Mouse (Mus musculus) small intestine, adult 2 months (tissue): ENCODE measurements around the gene Spata31d1a.

ENCODE experiments used
- CTCF ChIP-seq: fragments of 200-500 bp; IDR thresholded peaks from 2 replicates; pipeline ENCODE4 v1.5.1; 2012; ENCODE audit warnings: low read depth, mild to moderate bottlenecking, control low read depth, inconsistent platforms, low read length, moderate library complexity, mixed read lengths; ENCODE audit not compliant: insufficient replicate concordance, insufficient read length; ENCODE audit errors: extremely low read depth
- POLR2A ChIP-seq: fragments of 200-500 bp; IDR thresholded peaks from 2 replicates; pipeline ENCODE4 v1.6.1; 2012; ENCODE audit warnings: low read depth, mild to moderate bottlenecking, control low read depth, inconsistent platforms, low read length, moderate library complexity

DNA sequence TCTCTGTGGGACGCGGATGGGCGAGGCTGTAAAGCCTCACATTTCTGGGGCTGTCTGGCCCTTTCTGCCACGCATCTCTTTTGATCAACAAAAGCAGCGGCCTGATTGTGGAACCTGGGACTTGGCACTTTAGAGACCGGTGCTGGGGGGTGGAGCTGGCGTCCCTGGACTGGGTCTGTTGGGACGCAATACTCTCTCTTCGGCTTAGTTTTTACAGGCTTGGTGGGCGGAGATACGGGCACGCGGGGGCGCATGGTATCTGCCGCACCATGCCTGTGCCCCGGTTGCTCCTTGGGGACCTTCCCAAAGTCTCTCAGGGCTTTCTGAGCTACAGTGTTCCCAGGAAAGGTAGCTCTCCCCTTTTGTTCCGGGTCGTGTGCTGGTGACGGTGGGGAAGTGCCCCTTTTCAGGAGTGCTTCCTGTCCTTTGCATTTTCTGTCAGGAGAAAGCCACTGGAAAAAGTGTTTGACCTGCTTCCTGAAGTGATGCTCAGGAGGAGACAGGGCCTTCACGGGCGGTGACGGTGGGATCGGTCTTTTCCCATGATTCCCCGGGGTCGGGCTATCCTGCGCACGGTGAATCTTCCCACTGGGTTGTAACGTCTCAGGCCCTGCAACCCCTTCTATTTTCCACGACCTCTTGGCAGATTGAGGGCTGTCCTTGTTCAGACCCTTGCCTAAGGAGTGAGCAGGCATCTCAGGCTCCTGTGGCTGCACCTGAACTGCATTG lies 16.2 kb upstream of the Spata31d1a start:
- TF ChIP-seq CTCF (no peak), POLR2A (no peak)
